Mouse (Mus musculus) midbrain, embryonic 14.5 days (tissue): ENCODE results near the gene S100a5. TPM values are rescaled to one million over a fixed set of nuclear protein-coding genes. Genes with fewer than 3 reads are reported as not detected.

ENCODE experiments used
- ATAC-seq: fragments of 200-750 bp; cut with Nextera tagmentation; 2 replicates; pipeline ENCODE4 v1.8.0; 2017; ENCODE audit warnings: moderate number of reproducible peaks, moderate library complexity; ENCODE audit not compliant: low FRiP score, low TSS enrichment
- DNase-seq: peaks from one replicate; pipeline ENCODE4 v3.0.0-alpha.2; 2015
- H3K27ac ChIP-seq: fragments of 300-500 bp; sonication (generic); replicated peaks from 2 replicates; pipeline ENCODE4 v1.5.1; 2014; ENCODE audit warnings: mild to moderate bottlenecking, low read depth, low read length, moderate library complexity
- H3K27me3 ChIP-seq: fragments of 300-500 bp; sonication (generic); 2 replicates; pipeline ENCODE4 v1.6.1; 2014; ENCODE audit warnings: low read length, control low read depth, mixed read lengths; ENCODE audit not compliant: control insufficient read depth, insufficient read depth
- H3K36me3 ChIP-seq: fragments of 300-500 bp; sonication (generic); 2 replicates; pipeline ENCODE4 v1.6.1; 2014; ENCODE audit warnings: low read length, control low read depth; ENCODE audit not compliant: control insufficient read depth, insufficient read depth
- H3K4me1 ChIP-seq: fragments of 300-500 bp; sonication (generic); 2 replicates; pipeline ENCODE4 v1.6.1; 2014; ENCODE audit warnings: mild to moderate bottlenecking, antibody characterized with exemption, low read length, control low read depth; ENCODE audit not compliant: control insufficient read depth, insufficient read depth
- H3K4me2 ChIP-seq: fragments of 300-500 bp; sonication (generic); 2 replicates; pipeline ENCODE4 v1.6.1; 2014; ENCODE audit warnings: mild to moderate bottlenecking, low read length, moderate library complexity
- H3K4me3 ChIP-seq: fragments of 300-500 bp; sonication (generic); replicated peaks from 2 replicates; pipeline ENCODE4 v1.5.1; 2014; ENCODE audit warnings: low read depth, low read length
- H3K9ac ChIP-seq: fragments of 300-500 bp; sonication (generic); replicated peaks from 2 replicates; pipeline ENCODE4 v1.6.1; 2014; ENCODE audit warnings: mild to moderate bottlenecking, low read length, moderate library complexity
- H3K9me3 ChIP-seq: fragments of 300-500 bp; sonication (generic); 2 replicates; pipeline ENCODE4 v1.6.1; 2016; ENCODE audit warnings: low read length, control low read depth, mixed read lengths; ENCODE audit not compliant: control insufficient read depth
- WGBS: fragments of 180-500 bp; shearing (Covaris S2); extraction: QIAGEN DNeasy Blood & Tissue Kit; methylation state at CpG from one replicate; pipeline ENCODE4 v1.1.7; 2014; 5-methylcytosine and 5-hydroxymethylcytosine counted together
- polyA plus RNA-seq: library from polyadenylated mRNA; unstranded; fragments of >200 nt; fragmentation: Nextera tagmentation; extraction: Ambion mirVana; gene quantifications from 2 replicates; pipeline ENCODE4 v1.2.1, GENCODE M21; 2014

The S100a5 gene
- polyA plus RNA-seq, 1 experiment from 2014 or later, result not detected

DNA sequence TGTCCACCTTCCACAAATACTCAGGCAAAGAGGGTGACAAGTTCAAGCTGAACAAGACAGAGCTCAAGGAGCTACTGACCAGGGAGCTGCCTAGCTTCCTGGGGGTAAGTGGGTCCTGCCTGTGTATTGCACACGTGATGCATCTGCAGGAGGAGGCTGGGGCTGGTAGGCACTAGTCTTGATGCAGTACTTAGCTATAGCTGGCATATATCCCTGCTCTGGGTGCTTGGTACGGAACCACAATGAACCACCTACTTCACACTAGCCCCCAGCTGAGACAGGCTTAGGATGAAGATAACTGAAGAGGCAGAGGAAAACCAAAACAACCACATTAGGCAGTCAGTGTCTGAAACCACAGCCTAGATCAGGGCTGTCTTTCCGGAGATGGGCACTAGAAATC, 3.3 kb upstream of the S100a5 start:
- 90% methylated on average over 3 of the region's 3 CpGs for WGBS
- DNase-seq, result no peak
- no peak for ATAC-seq
- no peaks in the 10 kb centered on the region for H3K27me3 ChIP-seq
- no peak overlapping the region for H3K9ac ChIP-seq
- no peaks in the 10 kb centered on the region for H3K9me3 ChIP-seq
- no peak overlapping the region for H3K27ac ChIP-seq
- no peaks in the 10 kb centered on the region for H3K4me1 ChIP-seq
- H3K36me3 ChIP-seq, result no peaks in the 10 kb centered on the region
- H3K4me3 ChIP-seq, result no peak overlapping the region
- no peak overlapping the region for H3K4me2 ChIP-seq

DNA sequence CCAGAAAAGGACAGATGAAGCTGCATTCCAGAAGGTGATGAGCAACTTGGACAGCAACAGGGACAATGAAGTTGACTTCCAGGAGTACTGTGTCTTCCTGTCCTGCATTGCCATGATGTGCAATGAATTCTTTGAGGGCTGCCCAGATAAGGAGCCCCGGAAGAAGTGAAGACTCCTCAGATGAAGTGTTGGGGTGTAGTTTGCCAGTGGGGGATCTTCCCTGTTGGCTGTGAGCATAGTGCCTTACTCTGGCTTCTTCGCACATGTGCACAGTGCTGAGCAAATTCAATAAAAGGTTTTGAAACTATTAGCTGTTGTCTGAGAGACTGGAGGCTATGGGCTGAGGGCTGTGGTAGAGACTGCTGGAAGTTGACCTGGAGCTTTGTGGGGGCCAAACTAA, 2.6 kb upstream of the S100a5 start:
- H3K4me1 ChIP-seq, result no peaks in the 10 kb centered on the region
- H3K4me3 ChIP-seq, result no peak overlapping the region
- ATAC-seq, result no peak
- H3K9ac ChIP-seq, result no peak overlapping the region
- H3K36me3 ChIP-seq, result no peaks in the 10 kb centered on the region
- WGBS, result 91% methylated on average over 2 of the region's 2 CpGs
- H3K4me2 ChIP-seq, result no peak overlapping the region
- no peaks in the 10 kb centered on the region for H3K27me3 ChIP-seq
- no peak for DNase-seq
- no peaks in the 10 kb centered on the region for H3K9me3 ChIP-seq
- no peak overlapping the region for H3K27ac ChIP-seq

- Histone ChIP-seq H3K9ac (no peak overlapping the region), H3K4me2 (no peak overlapping the region), H3K9me3 (no peaks in the 10 kb centered on the region), H3K4me1 (no peaks in the 10 kb centered on the region), H3K4me3 (no peak overlapping the region), H3K36me3 (no peaks in the 10 kb centered on the region), H3K27ac (no peak overlapping the region), H3K27me3 (no peaks in the 10 kb centered on the region)
- WGBS, result 93% methylated on average over 6 of the region's 6 CpGs
- ATAC-seq (no peak), DNase-seq (no peak)
Measured at GRCm38 (mm10) chr3:90606185-90606584, 2.1 kb upstream of the S100a5 start.

GRCm38 (mm10) chr3:90607361-90607760, 962 bp upstream of the S100a5 start:
- no peaks in the 10 kb centered on the region for H3K36me3 ChIP-seq
- H3K4me2 ChIP-seq, result no peak overlapping the region
- H3K27ac ChIP-seq, result no peak overlapping the region
- no peaks in the 10 kb centered on the region for H3K4me1 ChIP-seq
- ATAC-seq (no peak), DNase-seq (no peak)
- no peak overlapping the region for H3K9ac ChIP-seq
- H3K9me3 ChIP-seq, result no peaks in the 10 kb centered on the region
- 89% methylated on average over 3 of the region's 3 CpGs for WGBS
- H3K27me3 ChIP-seq, result no peaks in the 10 kb centered on the region
- no peak overlapping the region for H3K4me3 ChIP-seq

- ATAC-seq (no peak), DNase-seq (no peak)
- no peak overlapping the region for H3K9ac ChIP-seq
- no peaks in the 10 kb centered on the region for H3K9me3 ChIP-seq
- H3K4me2 ChIP-seq, result no peak overlapping the region
- peaks cover 7% of the 10 kb centered on the region for H3K4me1 ChIP-seq
- no peak overlapping the region for H3K27ac ChIP-seq
- no peak overlapping the region for H3K4me3 ChIP-seq
- no peaks in the 10 kb centered on the region for H3K36me3 ChIP-seq
- no peaks in the 10 kb centered on the region for H3K27me3 ChIP-seq
Measured at GRCm38 (mm10) chr3:90609102-90609501, 779 bp downstream of the S100a5 start.

DNA sequence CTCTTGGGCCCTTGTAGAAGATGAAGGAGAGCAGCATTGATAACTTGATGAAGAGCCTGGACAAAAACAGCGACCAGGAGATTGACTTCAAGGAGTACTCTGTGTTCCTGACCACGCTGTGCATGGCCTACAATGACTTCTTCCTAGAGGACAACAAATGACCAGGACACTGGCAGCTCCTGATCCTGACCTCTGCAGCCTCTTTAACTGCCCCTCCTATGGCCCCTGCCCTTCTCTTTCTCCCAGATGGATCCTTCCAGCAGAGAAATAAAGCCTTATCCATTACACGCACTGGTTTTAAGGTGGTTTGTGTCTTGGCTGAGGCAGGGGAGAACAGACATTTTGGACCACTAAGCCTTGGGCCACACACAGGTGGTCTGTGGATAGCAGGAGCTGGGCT, 3.2 kb downstream of the S100a5 start:
- Histone ChIP-seq H3K27me3 (no peaks in the 10 kb centered on the region), H3K4me1 (peaks cover 7% of the 10 kb centered on the region), H3K4me3 (no peak overlapping the region), H3K4me2 (no peak overlapping the region), H3K27ac (no peak overlapping the region), H3K9me3 (no peaks in the 10 kb centered on the region), H3K36me3 (no peaks in the 10 kb centered on the region), H3K9ac (no peak overlapping the region)
- no peak for DNase-seq
- 92% methylated on average over 3 of the region's 3 CpGs for WGBS
- no peak for ATAC-seq

DNA sequence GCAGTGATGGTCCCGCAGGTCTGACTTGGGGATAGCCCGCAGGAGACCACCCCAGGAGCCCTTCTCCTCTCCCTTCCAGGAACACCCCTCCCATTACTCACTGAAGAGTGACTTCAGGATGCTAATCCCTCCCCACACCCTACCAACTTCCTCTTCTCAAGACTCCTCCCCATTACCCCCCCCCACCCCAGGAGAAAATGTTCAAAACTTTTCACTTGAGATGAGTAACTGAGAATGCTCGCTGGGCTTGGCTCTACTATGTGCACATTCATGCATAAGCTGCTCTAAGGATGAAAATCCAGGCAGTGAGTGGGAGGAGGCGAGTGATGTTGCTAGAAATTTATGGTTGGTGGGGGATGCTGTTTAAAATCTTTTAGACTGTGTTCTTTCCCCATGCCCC, 3.7 kb downstream of the S100a5 start:
- Histone ChIP-seq H3K36me3 (no peaks in the 10 kb centered on the region), H3K9me3 (no peaks in the 10 kb centered on the region), H3K27ac (no peak overlapping the region), H3K4me3 (no peak overlapping the region), H3K27me3 (no peaks in the 10 kb centered on the region), H3K4me2 (no peak overlapping the region), H3K4me1 (peaks cover 7% of the 10 kb centered on the region), H3K9ac (no peak overlapping the region)
- no peak for DNase-seq
- ATAC-seq, result no peak
- WGBS, result 52% methylated on average over 4 of the region's 4 CpGs

GRCm38 (mm10) chr3:90612728-90613291, 4.5 kb downstream of the S100a5 start, which contains the start of gene S100a6:
Gene S100a6 (plus strand): TSS chr3:90612882.
- Histone ChIP-seq H3K27ac (no peak within 1 kb of the TSS), H3K36me3 (no peaks in the 10 kb centered on the region), H3K4me3 (peak within 1 kb of the TSS; percentile 26), H3K4me2 (peak within 1 kb of the TSS; percentile 59), H3K4me1 (peaks cover 7% of the 10 kb centered on the region), H3K27me3 (no peaks in the 10 kb centered on the region), H3K9me3 (no peaks in the 10 kb centered on the region; the same call in 1 of the 2 replicates), H3K9ac (no peak within 1 kb of the TSS)
- ATAC-seq (peak; percentile 56), DNase-seq (peak; percentile 73)
- WGBS, result under 1% methylated on average over 23 of the region's 23 CpGs

DNA sequence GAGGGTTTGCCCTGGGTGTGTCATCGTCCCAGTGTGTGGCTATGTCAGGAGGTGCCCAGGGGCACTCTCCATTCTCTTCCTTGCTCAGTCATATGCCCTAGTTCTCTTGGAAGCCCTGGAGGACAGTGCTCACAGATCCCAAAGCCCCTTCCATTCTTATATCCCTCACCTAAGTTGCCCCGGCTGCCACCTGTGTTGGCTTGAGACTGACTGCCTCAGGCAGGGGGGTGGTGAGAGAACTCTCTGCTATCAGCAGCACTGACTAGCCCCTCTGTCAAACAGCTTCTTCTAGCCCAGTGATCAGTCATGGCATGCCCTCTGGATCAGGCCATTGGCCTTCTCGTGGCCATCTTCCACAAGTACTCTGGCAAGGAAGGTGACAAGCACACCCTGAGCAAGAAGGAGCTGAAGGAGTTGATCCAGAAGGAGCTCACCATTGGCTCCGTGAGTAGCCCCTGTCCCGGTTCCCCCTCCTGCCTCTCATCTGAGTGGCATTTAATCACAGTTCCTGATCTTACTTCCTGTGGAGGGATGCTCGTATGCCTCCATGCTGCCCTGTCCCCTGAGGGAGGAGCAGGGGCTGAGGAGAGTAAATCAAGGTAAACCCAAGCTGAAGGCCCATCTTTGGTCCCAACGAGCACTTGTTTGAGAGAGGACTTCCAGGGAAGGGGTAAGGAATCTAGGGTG, 5.3 kb downstream of the S100a5 start:
- 72% methylated on average over 7 of the region's 7 CpGs for WGBS

More for the DNA sequence above, 5.3 kb downstream of the S100a5 start:
- peak overlapping the region; percentile 59 for H3K4me2 ChIP-seq
- DNase-seq, result no peak
- H3K36me3 ChIP-seq, result no peaks in the 10 kb centered on the region
- no peak overlapping the region for H3K9ac ChIP-seq
- H3K27ac ChIP-seq, result no peak overlapping the region
- no peak overlapping the region for H3K4me3 ChIP-seq
- no peaks in the 10 kb centered on the region for H3K27me3 ChIP-seq
- no peaks in the 10 kb centered on the region; the same call in 1 of the 2 replicates for H3K9me3 ChIP-seq
- ATAC-seq, result no peak
- peaks cover 7% of the 10 kb centered on the region for H3K4me1 ChIP-seq
